Mouse (Mus musculus) intestine, postnatal 0 days (tissue): ENCODE measurements around the gene Ackr2. TPM values are rescaled to one million over a fixed set of nuclear protein-coding genes. Genes with fewer than 3 reads are reported as not detected.

Experiments
- ATAC-seq: fragments of 200-750 bp; cut with Nextera tagmentation; 2 replicates; pipeline ENCODE4 v1.8.0; 2017; ENCODE audit warnings: mild to moderate bottlenecking, moderate TSS enrichment, moderate library complexity
- H3K27ac ChIP-seq: fragments of 300-500 bp; sonication (generic); 2 replicates; pipeline ENCODE4 v1.5.1; 2014; ENCODE audit warnings: mild to moderate bottlenecking, low read depth, low read length, moderate library complexity
- H3K27me3 ChIP-seq: fragments of 300-500 bp; sonication (generic); replicated peaks from 2 replicates; pipeline ENCODE4 v1.6.1; 2014; ENCODE audit warnings: low read length, mixed read lengths; ENCODE audit not compliant: control insufficient read depth, insufficient read depth
- H3K36me3 ChIP-seq: fragments of 300-500 bp; sonication (generic); 2 replicates; pipeline ENCODE4 v1.6.1; 2014; ENCODE audit warnings: mild to moderate bottlenecking, moderate library complexity; ENCODE audit not compliant: control insufficient read depth, insufficient read depth
- H3K4me1 ChIP-seq: fragments of 300-500 bp; sonication (generic); replicated peaks from 2 replicates; pipeline ENCODE4 v1.6.1; 2014; ENCODE audit warnings: antibody characterized with exemption, low read length, mixed read lengths; ENCODE audit not compliant: control insufficient read depth, insufficient read depth
- H3K4me2 ChIP-seq: fragments of 300-500 bp; sonication (generic); replicated peaks from 2 replicates; pipeline ENCODE4 v1.6.1; 2014; ENCODE audit warnings: low read depth, mild to moderate bottlenecking, moderate library complexity
- H3K4me3 ChIP-seq: fragments of 300-500 bp; sonication (generic); 2 replicates; pipeline ENCODE4 v1.5.1; 2014; ENCODE audit warnings: low read depth, low read length
- H3K9ac ChIP-seq: fragments of 300-500 bp; sonication (generic); 2 replicates; pipeline ENCODE4 v1.6.1; 2014; ENCODE audit warnings: mild to moderate bottlenecking, low read depth, low read length
- H3K9me3 ChIP-seq: fragments of 300-500 bp; sonication (generic); 2 replicates; pipeline ENCODE4 v1.6.1; 2016; ENCODE audit warnings: mixed run types; ENCODE audit not compliant: control insufficient read depth
- CTCF ChIP-seq: sonication (generic); IDR thresholded peaks from 2 replicates; pipeline ENCODE4 v1.5.1; 2016; ENCODE audit warnings: low read depth, mild to moderate bottlenecking, control low read depth, antibody characterized with exemption, moderate library complexity
- WGBS: fragments of 180-500 bp; shearing (Covaris S2); extraction: QIAGEN DNeasy Blood & Tissue Kit; methylation state at CpG from one replicate; pipeline ENCODE4 v1.1.7; 2014; 5-methylcytosine and 5-hydroxymethylcytosine counted together
- polyA plus RNA-seq: library from polyadenylated mRNA; unstranded; fragments of >200 nt; fragmentation: Nextera tagmentation; extraction: Ambion mirVana; gene quantifications from 2 replicates; pipeline ENCODE4 v1.2.1, GENCODE M21; 2015

Gene Ackr2
- polyA plus RNA-seq, 1 experiment from 2014 or later, result 1.1 TPM

- Histone ChIP-seq H3K27ac (no peak overlapping the region), H3K4me3 (no peak overlapping the region), H3K9ac (no peak overlapping the region), H3K36me3 (no peaks in the 10 kb centered on the region), H3K9me3 (no peaks in the 10 kb centered on the region), H3K4me2 (no peak overlapping the region), H3K4me1 (no peaks in the 10 kb centered on the region), H3K27me3 (no peaks in the 10 kb centered on the region)
- TF ChIP-seq CTCF, result no peak
- 60% methylated on average over 7 of the region's 7 CpGs for WGBS
- no peak for ATAC-seq
Observed at GRCm38 (mm10) chr9:121895392-121895993, 2.7 kb upstream of the Ackr2 start.

DNA sequence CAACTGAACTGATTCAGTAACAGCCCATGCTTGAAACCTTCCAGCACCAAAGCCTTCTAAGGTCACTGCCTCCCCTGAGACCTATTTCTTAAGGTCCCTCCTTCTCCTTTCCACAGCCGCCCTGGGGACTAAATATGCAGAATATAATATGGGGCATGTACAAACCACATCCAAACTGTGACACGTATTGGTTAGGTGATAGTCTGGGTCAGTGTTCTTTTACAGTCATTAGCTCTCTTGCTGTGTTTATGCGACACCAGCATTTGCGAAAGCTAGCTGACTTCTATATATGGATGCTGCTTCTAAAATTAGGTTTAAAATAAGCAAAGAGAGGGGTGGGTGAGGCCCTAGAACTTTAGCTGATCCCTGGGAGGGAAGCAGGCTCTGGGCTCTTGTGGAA lies 1.3 kb upstream of the Ackr2 start:
- Histone ChIP-seq H3K4me3 (no peak overlapping the region), H3K27ac (peak overlapping the region; percentile 50; the same call in 1 of the 2 replicates), H3K4me2 (no peak overlapping the region), H3K36me3 (no peaks in the 10 kb centered on the region), H3K9ac (no peak overlapping the region), H3K4me1 (no peaks in the 10 kb centered on the region), H3K9me3 (no peaks in the 10 kb centered on the region), H3K27me3 (no peaks in the 10 kb centered on the region)
- TF ChIP-seq CTCF, result no peak
- ATAC-seq, result no peak
- 62% methylated on average over 4 of the region's 4 CpGs for WGBS

DNA sequence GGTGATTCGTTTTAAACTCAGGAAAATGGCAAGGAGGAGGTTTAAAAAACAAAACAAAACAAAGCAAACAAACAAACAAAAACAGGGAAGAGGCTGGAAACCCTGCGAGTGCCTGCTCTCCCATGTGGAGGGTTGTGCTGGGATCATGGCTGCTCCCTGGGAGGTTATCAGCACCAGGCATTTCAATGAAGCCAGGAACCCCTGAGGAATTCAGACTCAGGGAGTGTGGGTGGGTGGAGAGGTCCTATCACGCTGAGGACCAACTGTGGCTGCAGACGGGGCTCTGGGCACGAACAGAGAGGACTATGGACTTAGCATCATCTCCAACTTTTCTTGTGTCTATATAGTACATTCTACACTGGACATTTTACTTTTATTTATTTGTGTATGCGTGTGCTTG lies 1.2 kb downstream of the Ackr2 start:
- Histone ChIP-seq H3K4me2 (no peak overlapping the region), H3K4me1 (no peaks in the 10 kb centered on the region), H3K27ac (no peak overlapping the region), H3K9me3 (no peaks in the 10 kb centered on the region), H3K4me3 (no peak overlapping the region), H3K9ac (no peak overlapping the region), H3K36me3 (no peaks in the 10 kb centered on the region), H3K27me3 (no peaks in the 10 kb centered on the region)
- 57% methylated on average over 6 of the region's 6 CpGs for WGBS
- no peak for ATAC-seq
- no peak for TF ChIP-seq CTCF

- ATAC-seq, result no peak
- no peak overlapping the region for H3K9ac ChIP-seq
- H3K27me3 ChIP-seq, result no peaks in the 10 kb centered on the region
- no peak for TF ChIP-seq CTCF
- no peak overlapping the region for H3K27ac ChIP-seq
- H3K4me1 ChIP-seq, result no peaks in the 10 kb centered on the region
- H3K4me2 ChIP-seq, result no peak overlapping the region
- H3K36me3 ChIP-seq, result no peaks in the 10 kb centered on the region
- 77% methylated on average over 5 of the region's 5 CpGs for WGBS
- H3K9me3 ChIP-seq, result no peaks in the 10 kb centered on the region
- no peak overlapping the region for H3K4me3 ChIP-seq
Observed at GRCm38 (mm10) chr9:121900282-121900855, 2.2 kb downstream of the Ackr2 start.

- Histone ChIP-seq H3K9me3 (no peaks in the 10 kb centered on the region), H3K9ac (no peak overlapping the region), H3K36me3 (no peaks in the 10 kb centered on the region), H3K27ac (no peak overlapping the region), H3K27me3 (no peaks in the 10 kb centered on the region), H3K4me3 (no peak overlapping the region), H3K4me1 (no peaks in the 10 kb centered on the region), H3K4me2 (no peak overlapping the region)
- TF ChIP-seq CTCF, result no peak
- ATAC-seq, result no peak
- whole genome bisulfite sequencing, result 77% methylated on average over 5 of the region's 5 CpGs
Observed at GRCm38 (mm10) chr9:121901710-121902700, 3.9 kb downstream of the Ackr2 start.

- Histone ChIP-seq H3K4me2 (no peak overlapping the region), H3K4me3 (no peak overlapping the region), H3K9me3 (no peaks in the 10 kb centered on the region), H3K27ac (no peak overlapping the region), H3K36me3 (no peaks in the 10 kb centered on the region), H3K27me3 (no peaks in the 10 kb centered on the region), H3K4me1 (no peaks in the 10 kb centered on the region), H3K9ac (no peak overlapping the region)
- no peak for TF ChIP-seq CTCF
- 64% methylated on average over 8 of the region's 8 CpGs for WGBS
- ATAC-seq, result no peak
Observed at GRCm38 (mm10) chr9:121903476-121904305, 5.5 kb downstream of the Ackr2 start.
